ENCODE assay signal across 35 mouse cellular contexts in the genomic region with DNA sequence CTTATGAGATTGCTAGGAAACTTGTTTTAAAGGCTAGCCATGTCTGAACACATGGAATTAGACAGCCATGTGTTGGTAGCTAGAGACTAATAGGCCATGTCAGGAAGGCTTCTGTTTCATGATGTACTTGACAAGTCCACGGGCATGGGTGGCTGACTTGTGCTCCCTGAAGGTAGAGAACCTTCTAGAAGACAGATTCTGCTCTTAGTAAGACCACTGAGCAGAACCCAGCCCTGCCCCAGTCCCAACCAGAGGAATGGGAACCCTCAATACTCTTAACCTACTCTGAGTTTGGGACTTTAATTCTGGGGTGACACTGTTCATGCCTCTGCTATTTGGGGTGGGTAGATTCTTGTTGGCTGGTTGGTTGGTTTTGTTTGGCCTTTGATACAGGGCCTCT. TPM values are rescaled to one million over a fixed set of nuclear protein-coding genes. Genes with fewer than 3 reads are reported as not detected.
"Had no signal": no experiment of that assay in that cellular context is flagged by ENCODE, and none has a peak within 500 bp of the region (broad histone marks: within the 10 kb centered on the region; RNA-seq: fewer than 3 reads in every experiment).

No protein-coding gene starts in this region.

- ATAC-seq: hindbrain, embryonic 16.5 days; intestine, embryonic 15.5 days; intestine, postnatal 0 days had no signal

- H3K27me3 ChIP-seq: heart, embryonic 12.5 days; hindbrain, embryonic 12.5 days; intestine, embryonic 15.5 days; limb, embryonic 12.5 days had no signal

- DNase-seq: gastrocnemius, adult 2 months; gastrocnemius, postnatal 10 days; gastrocnemius, postnatal 25 days; kidney, adult 18-20 months; kidney, adult 8-10 months; kidney, postnatal 10 days had no signal

- H3K27ac ChIP-seq: gastrocnemius, adult 2 months; heart, embryonic 10.5 days; hindbrain, embryonic 10.5 days; hindbrain, embryonic 12.5 days; hindbrain, embryonic 14.5 days; intestine, embryonic 15.5 days; layer of hippocampus, adult 2 months; left cerebral cortex, adult 2 months; limb, embryonic 10.5 days; limb, embryonic 12.5 days had no signal

- H3K36me3 ChIP-seq: heart, embryonic 10.5 days; heart, embryonic 12.5 days; hindbrain, embryonic 10.5 days; hindbrain, embryonic 12.5 days; intestine, embryonic 15.5 days; limb, embryonic 10.5 days; limb, embryonic 12.5 days had no signal

- H3K4me2 ChIP-seq: heart, embryonic 12.5 days; hindbrain, embryonic 12.5 days; hindbrain, embryonic 14.5 days; intestine, embryonic 15.5 days; limb, embryonic 12.5 days had no signal

- H3K4me3 ChIP-seq: gastrocnemius, adult 2 months; heart, embryonic 10.5 days; heart, embryonic 12.5 days; hindbrain, embryonic 10.5 days; hindbrain, embryonic 12.5 days; intestine, embryonic 15.5 days; layer of hippocampus, adult 2 months; left cerebral cortex, adult 2 months; limb, embryonic 10.5 days; limb, embryonic 12.5 days had no signal

- H3K9me3 ChIP-seq: heart, embryonic 10.5 days; heart, embryonic 12.5 days; hindbrain, embryonic 10.5 days; hindbrain, embryonic 12.5 days; intestine, embryonic 15.5 days; limb, embryonic 10.5 days; limb, embryonic 12.5 days had no signal

- H3K9ac ChIP-seq: heart, embryonic 12.5 days; hindbrain, embryonic 12.5 days; hindbrain, embryonic 14.5 days; intestine, embryonic 15.5 days; limb, embryonic 12.5 days had no signal

- H3K4me1 ChIP-seq: hindbrain, embryonic 10.5 days; hindbrain, embryonic 12.5 days; limb, embryonic 10.5 days; limb, embryonic 12.5 days had no signal

RNA-seq across cellular contexts. Expression of a gene that starts 24.5 kb away (rescaled TPM):
- total RNA-seq: gastrocnemius, adult 2 months; gastrocnemius, postnatal 10 days; gastrocnemius, postnatal 25 days; gastrocnemius, postnatal 4 days; heart, adult 8-10 months; heart, postnatal 10 days; heart, postnatal 25 days; heart, postnatal 4 days; layer of hippocampus, adult 2 months; layer of hippocampus, postnatal 10 days; layer of hippocampus, postnatal 25 days; left cerebral cortex, adult 2 months; left cerebral cortex, postnatal 14 days; left cerebral cortex, postnatal 36 days; liver, adult 2 months had no signal
- polyA plus RNA-seq: frontal cortex, adult 2 months; heart, embryonic 10.5 days; heart, embryonic 12.5 days; heart, embryonic 14.5 days; heart, embryonic 16.5 days; hindbrain, embryonic 10.5 days; hindbrain, embryonic 12.5 days; hindbrain, embryonic 14.5 days; hindbrain, embryonic 16.5 days; inflammation-experienced regulatory T-cells, adult 6 months; intestine, embryonic 15.5 days; intestine, postnatal 0 days; kidney, embryonic 14.5 days; kidney, embryonic 16.5 days; limb, embryonic 10.5 days; limb, embryonic 12.5 days; liver, adult 2 months; liver, embryonic 16.5 days had no signal
